Comparison of ENCODE assay signal across 8 mouse cellular contexts in the genomic region with DNA sequence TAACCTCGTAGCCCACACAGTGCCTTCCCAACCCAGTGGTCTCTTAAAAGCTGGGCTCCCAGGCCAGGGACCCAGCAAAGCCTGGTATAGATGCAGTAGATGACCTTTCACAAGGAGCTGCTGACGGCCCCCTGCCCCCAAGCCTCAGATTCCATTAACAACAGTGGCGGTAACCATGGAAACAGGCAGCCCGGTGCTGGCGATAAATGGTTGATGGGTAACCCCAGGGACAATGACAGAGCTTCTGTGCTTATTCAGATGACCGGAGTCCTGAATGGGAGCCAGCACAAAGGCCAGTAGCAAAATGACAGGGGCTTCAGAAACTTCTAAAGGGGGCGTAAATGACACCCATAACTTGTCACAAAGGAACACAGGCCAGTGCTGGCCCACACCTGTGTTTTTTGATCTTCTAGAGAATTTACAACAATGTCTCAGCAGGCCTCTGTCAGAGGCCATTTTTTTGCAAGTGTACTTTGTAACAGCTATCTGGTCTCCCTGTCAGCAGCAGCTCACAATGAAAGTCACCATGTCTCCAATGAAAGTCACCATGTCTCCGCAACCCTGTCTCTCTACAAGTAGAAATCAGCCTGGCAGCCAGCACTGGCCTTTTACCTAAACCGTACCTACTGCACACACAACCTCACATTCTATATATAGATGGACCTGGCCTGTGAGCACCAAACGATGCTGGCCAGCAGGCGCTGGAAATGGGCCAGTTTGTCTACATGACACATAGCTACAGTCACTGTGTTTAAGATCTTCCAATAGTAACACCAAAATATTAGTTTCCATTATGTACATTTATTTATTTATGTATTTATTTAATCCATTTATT. TPM values are rescaled to one million over a fixed set of nuclear protein-coding genes. Genes with fewer than 3 reads are reported as not detected.
DNase-seq lines count a peak whose midpoint lies in the region; ATAC-seq lines count a peak whose summit lies in the region.

No protein-coding gene starts in this region.

- 24% methylated on average over 11 of the region's 11 CpGs for WGBS in kidney, embryonic 14.5 days
- WGBS in forebrain, embryonic 11.5 days = 10% methylated on average over 11 of the region's 11 CpGs
- 15% methylated on average over 11 of the region's 11 CpGs for WGBS in hindbrain, embryonic 10.5 days
- 8% methylated on average over 11 of the region's 11 CpGs for WGBS in neural tube, embryonic 15.5 days

- no peaks in the 10 kb centered on the region for H3K27me3 ChIP-seq in kidney, embryonic 14.5 days (ENCODE audit: control insufficient read depth, insufficient read depth, low read length)
- no peaks in the 10 kb centered on the region for H3K27me3 ChIP-seq in forebrain, embryonic 11.5 days (ENCODE audit: control insufficient read depth, insufficient read depth, low read length)
- H3K27me3 ChIP-seq in hindbrain, embryonic 10.5 days (ENCODE audit: insufficient read depth, poor library complexity, severe bottlenecking) = peaks cover 60% of the 10 kb centered on the region
- no peaks in the 10 kb centered on the region for H3K27me3 ChIP-seq in neural tube, embryonic 15.5 days (replicated peaks)

- H3K9me3 ChIP-seq in kidney, embryonic 14.5 days (ENCODE audit: control insufficient read depth, low read length) = no peaks in the 10 kb centered on the region
- H3K9me3 ChIP-seq in forebrain, embryonic 11.5 days (ENCODE audit: control insufficient read depth, low read length) = no peaks in the 10 kb centered on the region
- no peaks in the 10 kb centered on the region for H3K9me3 ChIP-seq in hindbrain, embryonic 10.5 days
- H3K9me3 ChIP-seq in neural tube, embryonic 15.5 days (replicated peaks) = no peaks in the 10 kb centered on the region

- H3K4me3 ChIP-seq in kidney, embryonic 14.5 days (ENCODE audit: low read length) = no peak overlapping the region
- H3K4me3 ChIP-seq in forebrain, embryonic 11.5 days (ENCODE audit: low read depth, low read length) = no peak overlapping the region
- peak overlapping the region; percentile 29 for H3K4me3 ChIP-seq in hindbrain, embryonic 10.5 days
- no peak overlapping the region for H3K4me3 ChIP-seq in neural tube, embryonic 15.5 days (replicated peaks)

- no peaks in the 10 kb centered on the region for H3K36me3 ChIP-seq in kidney, embryonic 14.5 days (ENCODE audit: control insufficient read depth, insufficient read depth, low read length)
- H3K36me3 ChIP-seq in forebrain, embryonic 11.5 days (ENCODE audit: control insufficient read depth, insufficient read depth, low read length) = no peaks in the 10 kb centered on the region
- H3K36me3 ChIP-seq in hindbrain, embryonic 10.5 days = 0 out of 2 replicates have a peak, but pooled peaks cover 8% of the 10 kb centered on the region
- no peaks in the 10 kb centered on the region for H3K36me3 ChIP-seq in neural tube, embryonic 15.5 days

- ATAC-seq in kidney, embryonic 14.5 days (ENCODE audit: low FRiP score, low TSS enrichment) = peak; percentile 40; the same call in 1 of the 2 replicates
- ATAC-seq in forebrain, embryonic 11.5 days (replicated peaks; ENCODE audit: low FRiP score) = peak; percentile 75
- ATAC-seq in neural tube, embryonic 15.5 days (ENCODE audit: low FRiP score) = peak; percentile 48; the same call in 1 of the 2 replicates

- H3K4me1 ChIP-seq in kidney, embryonic 14.5 days (ENCODE audit: control insufficient read depth, insufficient read depth, low read length) = peaks cover 22% of the 10 kb centered on the region
- peaks cover 16% of the 10 kb centered on the region for H3K4me1 ChIP-seq in forebrain, embryonic 11.5 days (replicated peaks; ENCODE audit: control insufficient read depth, insufficient read depth, low read length)
- peaks cover 78% of the 10 kb centered on the region for H3K4me1 ChIP-seq in hindbrain, embryonic 10.5 days (replicated peaks)
- peaks cover 31% of the 10 kb centered on the region for H3K4me1 ChIP-seq in neural tube, embryonic 15.5 days

- no peak for DNase-seq in kidney, postnatal 14 days
- peak; percentile 71 for DNase-seq in forebrain, embryonic 11.5 days (ENCODE audit: low spot score)
- peak; percentile 90 for DNase-seq in hindbrain, embryonic 10.5 days (ENCODE audit: low spot score)
- DNase-seq in lung, postnatal 10 days = no peak
- no peak for DNase-seq in left cerebral cortex, adult 11 months (ENCODE audit: low spot score)
- no peak for DNase-seq in thymus, postnatal 25 days

- no peak overlapping the region for H3K4me2 ChIP-seq in kidney, embryonic 14.5 days (replicated peaks; ENCODE audit: low read depth, low read length)
- peak overlapping the region; percentile 15; the same call in 1 of the 2 replicates for H3K4me2 ChIP-seq in forebrain, embryonic 11.5 days (ENCODE audit: low read depth, low read length, severe bottlenecking)
- H3K4me2 ChIP-seq in neural tube, embryonic 15.5 days = 0 out of 2 replicates have a peak overlapping the region, but pooled peaks have one; percentile 11

- peak overlapping the region; percentile 24; the same call in 1 of the 2 replicates for H3K27ac ChIP-seq in kidney, embryonic 14.5 days (ENCODE audit: low read depth, low read length)
- peak overlapping the region; percentile 79 for H3K27ac ChIP-seq in forebrain, embryonic 11.5 days (ENCODE audit: low read depth, low read length)
- H3K27ac ChIP-seq in hindbrain, embryonic 10.5 days = peak overlapping the region; percentile 87
- peak overlapping the region; percentile 79 for H3K27ac ChIP-seq in neural tube, embryonic 15.5 days (replicated peaks)

- H3K9ac ChIP-seq in kidney, embryonic 14.5 days (ENCODE audit: low read depth, low read length) = no peak overlapping the region
- H3K9ac ChIP-seq in forebrain, embryonic 11.5 days (ENCODE audit: low read length) = peak overlapping the region; percentile 44
- H3K9ac ChIP-seq in neural tube, embryonic 15.5 days (replicated peaks) = no peak overlapping the region

RNA-seq across cellular contexts. Expression of a gene that starts 27.7 kb away (rescaled TPM):
- 6.8 and 8.8 TPM in 2 replicates for polyA plus RNA-seq in kidney, embryonic 14.5 days (2014; fragmentation: Nextera tagmentation; extraction: Ambion mirVana)
- 7.3 and 7.9 TPM in 2 replicates for polyA plus RNA-seq in forebrain, embryonic 11.5 days (2014; fragmentation: Nextera tagmentation; extraction: Ambion mirVana)
- polyA plus RNA-seq in hindbrain, embryonic 10.5 days (2016; fragmentation: Nextera tagmentation; extraction: Ambion mirVana) = 3.4 and 3.6 TPM in 2 replicates
- polyA plus RNA-seq in neural tube, embryonic 15.5 days (2015; fragmentation: Nextera tagmentation; extraction: Ambion mirVana) = 0.88 and 1.4 TPM in 2 replicates

RNA-seq across cellular contexts. Expression of a gene that starts 51.6 kb away (rescaled TPM):
- 6.5 and 9.7 TPM in 2 replicates for polyA plus RNA-seq in kidney, embryonic 14.5 days (2014; fragmentation: Nextera tagmentation; extraction: Ambion mirVana)
- 15.5 and 16.6 TPM in 2 replicates for polyA plus RNA-seq in forebrain, embryonic 11.5 days (2014; fragmentation: Nextera tagmentation; extraction: Ambion mirVana)
- polyA plus RNA-seq in hindbrain, embryonic 10.5 days (2016; fragmentation: Nextera tagmentation; extraction: Ambion mirVana) = 16.6 and 18.0 TPM in 2 replicates
- polyA plus RNA-seq in neural tube, embryonic 15.5 days (2015; fragmentation: Nextera tagmentation; extraction: Ambion mirVana) = 25.4 and 25.8 TPM in 2 replicates

Comparison
In these comparisons a context has a peak if more than half of its experiments do, and no peak if none do; other contexts are left out.
1. H3K27ac ChIP-seq: peak in every context shown above with its lines; median percentile 87 in hindbrain, embryonic 10.5 days; 79 in forebrain, embryonic 11.5 days; 79 in neural tube, embryonic 15.5 days; 24 in kidney, embryonic 14.5 days.
2. DNase-seq: peak in forebrain, embryonic 11.5 days (single experiment) and hindbrain, embryonic 10.5 days (single experiment); none in kidney, postnatal 14 days (single experiment), lung, postnatal 10 days (single experiment), left cerebral cortex, adult 11 months (single experiment) and thymus, postnatal 25 days (single experiment).
3. Peak in every context shown above with its lines, with median percentiles within 50 percentile points of each other: ATAC-seq.